Mouse (Mus musculus) embryonic facial prominence, embryonic 12.5 days (tissue): ENCODE results near the gene Olfr952. TPM values are rescaled to one million over a fixed set of nuclear protein-coding genes. Genes with fewer than 3 reads are reported as not detected.

Experiments
- ATAC-seq: fragments of 200-750 bp; cut with Nextera tagmentation; 2 replicates; pipeline ENCODE4 v1.8.0; 2017; ENCODE audit not compliant: insufficient number of reproducible peaks, insufficient read depth, low FRiP score, low TSS enrichment
- H3K27ac ChIP-seq: fragments of 300-500 bp; sonication (generic); 2 replicates; pipeline ENCODE4 v1.5.1; 2016; ENCODE audit warnings: mild to moderate bottlenecking
- H3K27me3 ChIP-seq: fragments of 300-500 bp; sonication (generic); 2 replicates; pipeline ENCODE4 v1.6.1; 2016; ENCODE audit warnings: mild to moderate bottlenecking, moderate library complexity
- H3K36me3 ChIP-seq: fragments of 300-500 bp; sonication (generic); 2 replicates; pipeline ENCODE4 v1.6.1; 2016; ENCODE audit warnings: mild to moderate bottlenecking
- H3K4me1 ChIP-seq: fragments of 300-500 bp; sonication (generic); 2 replicates; pipeline ENCODE4 v1.6.1; 2016
- H3K4me2 ChIP-seq: fragments of 300-500 bp; sonication (generic); replicated peaks from 2 replicates; pipeline ENCODE4 v1.6.1; 2016; ENCODE audit warnings: mild to moderate bottlenecking, moderate library complexity
- H3K4me3 ChIP-seq: fragments of 300-500 bp; sonication (generic); 2 replicates; pipeline ENCODE4 v1.5.1; 2016; ENCODE audit warnings: mild to moderate bottlenecking
- H3K9ac ChIP-seq: fragments of 300-500 bp; sonication (generic); 2 replicates; pipeline ENCODE4 v1.6.1; 2016; ENCODE audit warnings: mild to moderate bottlenecking, moderate library complexity
- H3K9me3 ChIP-seq: fragments of 300-500 bp; sonication (generic); 2 replicates; pipeline ENCODE4 v1.6.1; 2016; ENCODE audit warnings: mild to moderate bottlenecking, moderate library complexity
- WGBS: fragments of 180-500 bp; shearing (Covaris S2); methylation state at CpG from one replicate; pipeline ENCODE4 v1.1.7; 2016; 5-methylcytosine and 5-hydroxymethylcytosine counted together
- polyA plus RNA-seq: library from polyadenylated mRNA; unstranded; fragments of >200 nt; fragmentation: Nextera tagmentation; extraction: Ambion mirVana; gene quantifications from 2 replicates; pipeline ENCODE4 v1.2.1, GENCODE M21; 2016

Gene Olfr952
- not detected in 2 replicates for polyA plus RNA-seq

DNA sequence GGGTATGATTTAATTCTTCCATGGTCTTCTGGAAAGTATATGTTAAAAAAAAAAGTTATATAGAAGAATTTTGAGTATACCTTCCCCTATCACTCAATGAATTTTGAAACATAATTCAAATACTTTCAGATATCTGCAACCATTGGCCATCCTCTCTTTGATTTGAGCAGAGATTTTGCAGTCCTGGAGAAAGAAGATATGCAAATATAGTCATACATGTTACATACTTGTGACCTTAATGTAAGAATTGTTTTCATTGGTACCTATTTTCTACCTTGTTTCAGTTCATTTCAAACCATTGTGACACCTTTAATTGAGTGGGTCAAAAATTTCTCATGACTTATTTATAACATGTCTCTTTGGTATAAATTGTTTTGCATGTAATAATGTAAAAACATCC is at the start of gene Olfr952:
Gene Olfr952 (minus strand): TSS at position 101 of the 400 bp plus-strand sequence.
- no peaks in the 10 kb centered on the region for H3K27me3 ChIP-seq
- H3K4me2 ChIP-seq: no peak within 1 kb of the TSS
- no peak for ATAC-seq

GRCm38 (mm10) chr9:39471844-39472243 is 44.9 kb upstream of the Olfr952 start, which contains the start of gene Olfr955:
Olfr955 (minus strand) TSS chr9:39471944.
- no peak within 1 kb of the TSS for H3K9ac ChIP-seq
- no peaks in the 10 kb centered on the region for H3K9me3 ChIP-seq
- H3K36me3 ChIP-seq: no peaks in the 10 kb centered on the region
- H3K4me3 ChIP-seq: no peak within 1 kb of the TSS
- no peaks in the 10 kb centered on the region for H3K4me1 ChIP-seq
- no peak within 1 kb of the TSS for H3K27ac ChIP-seq
- no peaks in the 10 kb centered on the region for H3K27me3 ChIP-seq
- WGBS: 44% methylated on average over 1 of the region's 1 CpGs
- no peak within 1 kb of the TSS for H3K4me2 ChIP-seq
- no peak for ATAC-seq

More for the DNA sequence above, at the start of gene Olfr952:
- Histone ChIP-seq H3K4me1 (no peaks in the 10 kb centered on the region), H3K36me3 (no peaks in the 10 kb centered on the region), H3K4me3 (no peak within 1 kb of the TSS), H3K9ac (no peak within 1 kb of the TSS), H3K27ac (no peak within 1 kb of the TSS), H3K9me3 (no peaks in the 10 kb centered on the region)

DNA sequence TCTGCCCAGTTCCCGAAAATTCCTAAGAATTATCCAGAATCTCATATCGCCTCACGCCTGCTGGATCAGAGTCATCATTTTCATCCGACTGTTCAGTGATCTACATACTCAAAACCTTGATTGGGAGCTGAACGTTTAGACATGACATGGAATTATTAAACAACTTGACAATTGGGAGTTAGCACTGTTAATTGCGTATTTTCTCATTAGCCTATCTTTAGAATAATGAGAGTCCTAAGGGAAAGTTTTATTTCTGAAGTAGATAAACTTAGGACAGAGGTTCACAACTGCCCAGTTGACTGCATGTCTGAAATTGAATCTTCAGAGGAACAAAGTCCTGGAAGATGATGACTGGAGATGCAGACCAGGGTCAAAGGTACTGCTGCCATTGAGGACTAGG is 29.5 kb upstream of the Olfr952 start, which contains the start of gene Olfr954:
Gene Olfr954 (plus strand): TSS at position 301 of the 400 bp plus-strand sequence.
- no peak within 1 kb of the TSS for H3K4me2 ChIP-seq
- H3K27ac ChIP-seq: no peak within 1 kb of the TSS
- no peaks in the 10 kb centered on the region for H3K27me3 ChIP-seq
- ATAC-seq: no peak
- no peak within 1 kb of the TSS for H3K4me3 ChIP-seq
- 83% methylated on average over 6 of the region's 6 CpGs for WGBS
- no peak within 1 kb of the TSS for H3K9ac ChIP-seq
- H3K4me1 ChIP-seq: no peaks in the 10 kb centered on the region
- H3K36me3 ChIP-seq: no peaks in the 10 kb centered on the region
- H3K9me3 ChIP-seq: no peaks in the 10 kb centered on the region

- Histone ChIP-seq H3K27ac (no peak within 1 kb of the TSS), H3K36me3 (no peaks in the 10 kb centered on the region), H3K4me3 (no peak within 1 kb of the TSS), H3K9me3 (no peaks in the 10 kb centered on the region), H3K9ac (no peak within 1 kb of the TSS), H3K27me3 (no peaks in the 10 kb centered on the region), H3K4me1 (no peaks in the 10 kb centered on the region), H3K4me2 (no peak within 1 kb of the TSS)
- ATAC-seq: no peak
- WGBS: 91% methylated on average over 2 of the region's 2 CpGs
Observed at GRCm38 (mm10) chr9:39387110-39387509, 39.8 kb downstream of the Olfr952 start, which contains the start of gene Olfr951. Olfr951 (plus strand) TSS chr9:39387410.

Other genes starting within 250 kb of the Olfr952 start
- not detected in 2 replicates for gene Olfr944, start 225.2 kb downstream of the Olfr952 start, polyA plus RNA-seq
- gene Olfr1537, start 177.2 kb downstream of the Olfr952 start, polyA plus RNA-seq: not detected in 2 replicates
- gene Olfr945, start 150.3 kb downstream of the Olfr952 start, polyA plus RNA-seq: not detected in 2 replicates
- not detected in 2 replicates for gene Olfr948, start 101.1 kb downstream of the Olfr952 start, polyA plus RNA-seq
- gene Olfr951, start 39.7 kb downstream of the Olfr952 start, polyA plus RNA-seq: not detected in 2 replicates
- gene Olfr954, start 29.6 kb upstream of the Olfr952 start, polyA plus RNA-seq: not detected in 2 replicates
- not detected in 2 replicates for gene Olfr955, start 44.8 kb upstream of the Olfr952 start, polyA plus RNA-seq
- not detected in 2 replicates for gene Olfr44, start 66.8 kb upstream of the Olfr952 start, polyA plus RNA-seq
- gene Olfr957, start 88.7 kb upstream of the Olfr952 start, polyA plus RNA-seq: not detected in 2 replicates
- not detected in 2 replicates for gene Olfr958, start 126.9 kb upstream of the Olfr952 start, polyA plus RNA-seq
- not detected in 2 replicates for gene Olfr959, start 148.4 kb upstream of the Olfr952 start, polyA plus RNA-seq
- gene AW551984, start 177.3 kb upstream of the Olfr952 start, polyA plus RNA-seq: 48.5 and 52.8 TPM in 2 replicates
- gene Olfr148, start 183.5 kb upstream of the Olfr952 start, polyA plus RNA-seq: not detected in 2 replicates
- gene Olfr960, start 194.2 kb upstream of the Olfr952 start, polyA plus RNA-seq: not detected in 2 replicates
- not detected in 2 replicates for gene Olfr961, start 217.9 kb upstream of the Olfr952 start, polyA plus RNA-seq
- gene Olfr963, start 240.1 kb upstream of the Olfr952 start, polyA plus RNA-seq: not detected in 2 replicates